Mouse (Mus musculus): ENCODE measurements around the gene Gm47841. TPM values are rescaled to one million over a fixed set of nuclear protein-coding genes. Genes with fewer than 3 reads are reported as not detected.
A peak's percentile ranks its signal among the peaks of the same experiment; 100 is the strongest.

Gm47841 gene
- polyA plus RNA-seq (2015; fragmentation: Nextera tagmentation; extraction: Ambion mirVana), result not detected in 2 replicates

GRCm38 (mm10) chr15:101047194-101047555 is at the start of gene Gm47841:
Gene Gm47841 (minus strand): TSS chr15:101047397.
- 2% methylated on average over 23 of the region's 23 CpGs for WGBS
- Histone ChIP-seq H3K9me3 (replicated peaks; ENCODE audit: control insufficient read depth, low read length, poor library complexity, severe bottlenecking) (no peaks in the 10 kb centered on the region), H3K9ac (ENCODE audit: low read depth, low read length) (peak within 1 kb of the TSS; percentile 72), H3K27me3 (ENCODE audit: control insufficient read depth, insufficient read depth, low read depth, low read length) (peaks cover 58% of the 10 kb centered on the region), H3K4me1 (ENCODE audit: control insufficient read depth, insufficient read depth, low read length) (peaks cover 11% of the 10 kb centered on the region), H3K36me3 (ENCODE audit: control insufficient read depth, insufficient read depth, low read length) (no peaks in the 10 kb centered on the region), H3K4me2 (ENCODE audit: low read length) (peak within 1 kb of the TSS; percentile 100), H3K4me3 (ENCODE audit: low read depth, low read length) (peak within 1 kb of the TSS; percentile 56), H3K27ac (ENCODE audit: low read length) (no peak within 1 kb of the TSS)
- ATAC-seq, result no peak

- no peaks in the 10 kb centered on the region for H3K27me3 ChIP-seq (ENCODE audit: control insufficient read depth, insufficient read depth, low read depth, low read length)
- peaks cover 19% of the 10 kb centered on the region for H3K4me1 ChIP-seq (ENCODE audit: control insufficient read depth, insufficient read depth, low read length)
- no peak for ATAC-seq
- no peaks in the 10 kb centered on the region for H3K9me3 ChIP-seq (replicated peaks; ENCODE audit: control insufficient read depth, low read length, poor library complexity, severe bottlenecking)
- H3K9ac ChIP-seq (ENCODE audit: low read depth, low read length), result no peak overlapping the region
- no peaks in the 10 kb centered on the region for H3K36me3 ChIP-seq (ENCODE audit: control insufficient read depth, insufficient read depth, low read length)
- no peak overlapping the region for H3K27ac ChIP-seq (ENCODE audit: low read length)
- WGBS, result 56% methylated on average over 3 of the region's 3 CpGs
- no peak overlapping the region for H3K4me2 ChIP-seq (ENCODE audit: low read length)
- H3K4me3 ChIP-seq (ENCODE audit: low read depth, low read length), result no peak overlapping the region
Measured at GRCm38 (mm10) chr15:101095392-101095791, 48.2 kb upstream of the Gm47841 start.

- Histone ChIP-seq H3K27ac (ENCODE audit: low read length) (no peak overlapping the region), H3K36me3 (ENCODE audit: control insufficient read depth, insufficient read depth, low read length) (no peaks in the 10 kb centered on the region), H3K9ac (ENCODE audit: low read depth, low read length) (no peak overlapping the region), H3K9me3 (replicated peaks; ENCODE audit: control insufficient read depth, low read length, poor library complexity, severe bottlenecking) (no peaks in the 10 kb centered on the region), H3K4me2 (ENCODE audit: low read length) (no peak overlapping the region), H3K4me3 (ENCODE audit: low read depth, low read length) (no peak overlapping the region), H3K27me3 (ENCODE audit: control insufficient read depth, insufficient read depth, low read depth, low read length) (no peaks in the 10 kb centered on the region), H3K4me1 (ENCODE audit: control insufficient read depth, insufficient read depth, low read length) (peaks cover 19% of the 10 kb centered on the region)
- 70% methylated on average over 9 of the region's 9 CpGs for WGBS
- ATAC-seq, result no peak
Measured at GRCm38 (mm10) chr15:101094979-101095378, 47.8 kb upstream of the Gm47841 start.

- Histone ChIP-seq H3K27ac (ENCODE audit: low read length) (no peak overlapping the region), H3K4me1 (ENCODE audit: control insufficient read depth, insufficient read depth, low read length) (peaks cover 19% of the 10 kb centered on the region), H3K27me3 (ENCODE audit: control insufficient read depth, insufficient read depth, low read depth, low read length) (no peaks in the 10 kb centered on the region), H3K4me2 (ENCODE audit: low read length) (no peak overlapping the region), H3K9ac (ENCODE audit: low read depth, low read length) (no peak overlapping the region), H3K4me3 (ENCODE audit: low read depth, low read length) (no peak overlapping the region), H3K9me3 (replicated peaks; ENCODE audit: control insufficient read depth, low read length, poor library complexity, severe bottlenecking) (no peaks in the 10 kb centered on the region), H3K36me3 (ENCODE audit: control insufficient read depth, insufficient read depth, low read length) (no peaks in the 10 kb centered on the region)
- no peak for ATAC-seq
- WGBS, result 34% methylated on average over 6 of the region's 6 CpGs
Measured at GRCm38 (mm10) chr15:101093988-101094387, 46.8 kb upstream of the Gm47841 start.

GRCm38 (mm10) chr15:101092829-101093648 is 45.8 kb upstream of the Gm47841 start:
- Histone ChIP-seq H3K4me2 (ENCODE audit: low read length) (peak overlapping the region; percentile 30), H3K4me1 (ENCODE audit: control insufficient read depth, insufficient read depth, low read length) (peaks cover 22% of the 10 kb centered on the region), H3K36me3 (ENCODE audit: control insufficient read depth, insufficient read depth, low read length) (no peaks in the 10 kb centered on the region), H3K27me3 (ENCODE audit: control insufficient read depth, insufficient read depth, low read depth, low read length) (no peaks in the 10 kb centered on the region), H3K9me3 (replicated peaks; ENCODE audit: control insufficient read depth, low read length, poor library complexity, severe bottlenecking) (no peaks in the 10 kb centered on the region), H3K9ac (ENCODE audit: low read depth, low read length) (no peak overlapping the region; the same call in 1 of the 2 replicates), H3K27ac (ENCODE audit: low read length) (peak overlapping the region; percentile 6; the same call in 1 of the 2 replicates), H3K4me3 (ENCODE audit: low read depth, low read length) (no peak overlapping the region)
- 8% methylated on average over 25 of the region's 25 CpGs for WGBS
- ATAC-seq, result peak; percentile 82

GRCm38 (mm10) chr15:101092121-101092828 is 45.1 kb upstream of the Gm47841 start:
- H3K9ac ChIP-seq (ENCODE audit: low read depth, low read length), result no peak overlapping the region
- no peaks in the 10 kb centered on the region for H3K27me3 ChIP-seq (ENCODE audit: control insufficient read depth, insufficient read depth, low read depth, low read length)
- H3K4me1 ChIP-seq (ENCODE audit: control insufficient read depth, insufficient read depth, low read length), result peaks cover 18% of the 10 kb centered on the region
- no peaks in the 10 kb centered on the region for H3K36me3 ChIP-seq (ENCODE audit: control insufficient read depth, insufficient read depth, low read length)
- WGBS, result 18% methylated on average over 14 of the region's 14 CpGs
- peak overlapping the region; percentile 6; the same call in 1 of the 2 replicates for H3K27ac ChIP-seq (ENCODE audit: low read length)
- H3K4me2 ChIP-seq (ENCODE audit: low read length), result no peak overlapping the region; the same call in 1 of the 2 replicates
- ATAC-seq, result peak; percentile 43; the same call in 1 of the 2 replicates
- H3K4me3 ChIP-seq (ENCODE audit: low read depth, low read length), result no peak overlapping the region
- H3K9me3 ChIP-seq (replicated peaks; ENCODE audit: control insufficient read depth, low read length, poor library complexity, severe bottlenecking), result no peaks in the 10 kb centered on the region

GRCm38 (mm10) chr15:101091551-101091950 is 44.4 kb upstream of the Gm47841 start:
- H3K4me2 ChIP-seq (ENCODE audit: low read length), result no peak overlapping the region
- peaks cover 18% of the 10 kb centered on the region for H3K4me1 ChIP-seq (ENCODE audit: control insufficient read depth, insufficient read depth, low read length)
- no peaks in the 10 kb centered on the region for H3K36me3 ChIP-seq (ENCODE audit: control insufficient read depth, insufficient read depth, low read length)
- H3K9me3 ChIP-seq (replicated peaks; ENCODE audit: control insufficient read depth, low read length, poor library complexity, severe bottlenecking), result no peaks in the 10 kb centered on the region
- H3K27me3 ChIP-seq (ENCODE audit: control insufficient read depth, insufficient read depth, low read depth, low read length), result no peaks in the 10 kb centered on the region
- no peak overlapping the region for H3K4me3 ChIP-seq (ENCODE audit: low read depth, low read length)
- H3K9ac ChIP-seq (ENCODE audit: low read depth, low read length), result no peak overlapping the region
- no peak overlapping the region for H3K27ac ChIP-seq (ENCODE audit: low read length)
- 94% methylated on average over 8 of the region's 8 CpGs for WGBS
- no peak for ATAC-seq

- H3K36me3 ChIP-seq (ENCODE audit: control insufficient read depth, insufficient read depth, low read length), result no peaks in the 10 kb centered on the region
- WGBS, result 23% methylated on average over 4 of the region's 4 CpGs
- H3K27ac ChIP-seq (ENCODE audit: low read length), result peak overlapping the region; percentile 31
- H3K27me3 ChIP-seq (ENCODE audit: control insufficient read depth, insufficient read depth, low read depth, low read length), result no peaks in the 10 kb centered on the region
- H3K9me3 ChIP-seq (replicated peaks; ENCODE audit: control insufficient read depth, low read length, poor library complexity, severe bottlenecking), result no peaks in the 10 kb centered on the region
- no peak overlapping the region for H3K9ac ChIP-seq (ENCODE audit: low read depth, low read length)
- H3K4me3 ChIP-seq (ENCODE audit: low read depth, low read length), result no peak overlapping the region
- ATAC-seq, result no peak
- H3K4me1 ChIP-seq (ENCODE audit: control insufficient read depth, insufficient read depth, low read length), result peaks cover 16% of the 10 kb centered on the region
- H3K4me2 ChIP-seq (ENCODE audit: low read length), result no peak overlapping the region
Measured at GRCm38 (mm10) chr15:101088291-101088690, 41.1 kb upstream of the Gm47841 start.

GRCm38 (mm10) chr15:101086956-101087355 is 39.8 kb upstream of the Gm47841 start:
- H3K4me1 ChIP-seq (ENCODE audit: control insufficient read depth, insufficient read depth, low read length), result peaks cover 7% of the 10 kb centered on the region
- WGBS, result 78% methylated on average over 3 of the region's 3 CpGs
- H3K4me2 ChIP-seq (ENCODE audit: low read length), result no peak overlapping the region
- no peak for ATAC-seq
- H3K9me3 ChIP-seq (replicated peaks; ENCODE audit: control insufficient read depth, low read length, poor library complexity, severe bottlenecking), result no peaks in the 10 kb centered on the region
- no peak overlapping the region for H3K4me3 ChIP-seq (ENCODE audit: low read depth, low read length)
- H3K27ac ChIP-seq (ENCODE audit: low read length), result no peak overlapping the region
- H3K9ac ChIP-seq (ENCODE audit: low read depth, low read length), result no peak overlapping the region
- H3K36me3 ChIP-seq (ENCODE audit: control insufficient read depth, insufficient read depth, low read length), result no peaks in the 10 kb centered on the region
- H3K27me3 ChIP-seq (ENCODE audit: control insufficient read depth, insufficient read depth, low read depth, low read length), result no peaks in the 10 kb centered on the region
